In the genomic region with DNA sequence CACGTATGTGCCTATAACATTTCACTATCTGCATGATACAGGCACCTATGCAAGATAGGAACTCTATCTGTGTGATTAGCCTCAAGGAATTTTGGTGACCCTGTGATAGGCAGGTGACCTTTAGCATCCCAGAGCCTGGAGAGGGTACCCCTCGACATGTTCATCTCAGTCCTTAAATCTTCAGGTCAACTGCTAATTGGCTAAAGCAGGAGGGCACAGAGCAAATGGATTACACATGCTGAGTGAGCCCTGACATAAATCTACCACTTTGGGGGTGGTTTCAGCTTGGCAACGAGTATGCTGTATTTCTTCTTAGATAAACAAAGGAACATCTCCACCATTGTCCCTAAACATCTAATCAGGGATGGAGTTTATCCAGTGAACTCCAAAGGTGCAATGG, we compare ENCODE assay signal across 29 mouse cellular contexts.
DNase-seq lines count a peak whose midpoint lies in the region; ATAC-seq lines count a peak whose summit lies in the region.
"Had no signal": no experiment of that assay in that cellular context is flagged by ENCODE, and none has a peak within 500 bp of the region (broad histone marks: within the 10 kb centered on the region; RNA-seq: fewer than 3 reads in every experiment).

No protein-coding gene starts in this region.

- no peak overlapping the region for H3K9ac ChIP-seq in forebrain, embryonic 12.5 days
- no peak overlapping the region for H3K9ac ChIP-seq in forebrain, embryonic 13.5 days
- H3K9ac ChIP-seq in kidney, embryonic 16.5 days (replicated peaks; ENCODE audit: low read length): no peak overlapping the region
- no peak overlapping the region for H3K9ac ChIP-seq in midbrain, embryonic 13.5 days (replicated peaks)
- no peak overlapping the region for H3K9ac ChIP-seq in midbrain, embryonic 15.5 days
- H3K9ac ChIP-seq: embryonic facial prominence, embryonic 13.5 days; embryonic facial prominence, embryonic 15.5 days had no signal

- H3K36me3 ChIP-seq in forebrain, embryonic 12.5 days (replicated peaks): no peaks in the 10 kb centered on the region
- H3K36me3 ChIP-seq in forebrain, embryonic 13.5 days (ENCODE audit: poor library complexity, severe bottlenecking): no peaks in the 10 kb centered on the region
- H3K36me3 ChIP-seq in kidney, embryonic 16.5 days (ENCODE audit: insufficient read depth, low read length): no peaks in the 10 kb centered on the region
- no peaks in the 10 kb centered on the region for H3K36me3 ChIP-seq in midbrain, embryonic 13.5 days
- H3K36me3 ChIP-seq in midbrain, embryonic 10.5 days: no peaks in the 10 kb centered on the region
- no peaks in the 10 kb centered on the region for H3K36me3 ChIP-seq in midbrain, embryonic 15.5 days (replicated peaks)
- H3K36me3 ChIP-seq: embryonic facial prominence, embryonic 13.5 days; embryonic facial prominence, embryonic 15.5 days; forebrain, embryonic 10.5 days; G1E had no signal

- ATAC-seq in forebrain, embryonic 12.5 days (ENCODE audit: low FRiP score): no peak
- no peak for ATAC-seq in forebrain, embryonic 13.5 days
- no peak for ATAC-seq in kidney, embryonic 16.5 days (ENCODE audit: low FRiP score, low TSS enrichment)
- no peak for ATAC-seq in midbrain, embryonic 13.5 days
- no peak; the same call in 1 of the 2 replicates for ATAC-seq in midbrain, embryonic 15.5 days (replicated peaks)
- ATAC-seq: activated CD4-positive, CD25-positive, alpha-beta regulatory T cell, adult 4 months; CD4-positive, CD25-positive, alpha-beta regulatory T cell, adult 4 months; forebrain, embryonic 14.5 days; forebrain, embryonic 16.5 days; Patski had no signal

- 0 out of 2 replicates have a peak overlapping the region, but pooled peaks have one; percentile 8 for H3K27ac ChIP-seq in forebrain, embryonic 12.5 days
- no peak overlapping the region for H3K27ac ChIP-seq in forebrain, embryonic 13.5 days
- no peak overlapping the region for H3K27ac ChIP-seq in kidney, embryonic 16.5 days (ENCODE audit: low read length)
- peak overlapping the region; percentile 19; the same call in 1 of the 2 replicates for H3K27ac ChIP-seq in midbrain, embryonic 13.5 days
- no peak overlapping the region for H3K27ac ChIP-seq in midbrain, embryonic 10.5 days (replicated peaks)
- H3K27ac ChIP-seq in midbrain, embryonic 15.5 days: 0 out of 2 replicates have a peak overlapping the region, but pooled peaks have one; percentile 40
- H3K27ac ChIP-seq: embryonic facial prominence, embryonic 13.5 days; embryonic facial prominence, embryonic 15.5 days; forebrain, embryonic 10.5 days had no signal

- no peaks in the 10 kb centered on the region for H3K9me3 ChIP-seq in forebrain, embryonic 12.5 days
- no peaks in the 10 kb centered on the region for H3K9me3 ChIP-seq in forebrain, embryonic 13.5 days (replicated peaks)
- no peaks in the 10 kb centered on the region for H3K9me3 ChIP-seq in kidney, embryonic 16.5 days (ENCODE audit: low read length)
- H3K9me3 ChIP-seq in midbrain, embryonic 13.5 days: no peaks in the 10 kb centered on the region
- H3K9me3 ChIP-seq in midbrain, embryonic 10.5 days (replicated peaks): no peaks in the 10 kb centered on the region
- no peaks in the 10 kb centered on the region for H3K9me3 ChIP-seq in midbrain, embryonic 15.5 days
- H3K9me3 ChIP-seq: embryonic facial prominence, embryonic 13.5 days; embryonic facial prominence, embryonic 15.5 days; forebrain, embryonic 10.5 days; G1E had no signal

- H3K27me3 ChIP-seq in forebrain, embryonic 12.5 days: peaks cover 24% of the 10 kb centered on the region
- H3K27me3 ChIP-seq in forebrain, embryonic 13.5 days: peaks cover 13% of the 10 kb centered on the region
- no peaks in the 10 kb centered on the region for H3K27me3 ChIP-seq in kidney, embryonic 16.5 days (ENCODE audit: insufficient read depth, low read length)
- 0 out of 2 replicates have a peak, but pooled peaks cover 2% of the 10 kb centered on the region for H3K27me3 ChIP-seq in midbrain, embryonic 13.5 days
- H3K27me3 ChIP-seq in midbrain, embryonic 10.5 days (ENCODE audit: low read depth, poor library complexity, severe bottlenecking): peaks cover 20% of the 10 kb centered on the region
- no peaks in the 10 kb centered on the region for H3K27me3 ChIP-seq in midbrain, embryonic 15.5 days (replicated peaks)
- H3K27me3 ChIP-seq: CH12.LX; embryonic facial prominence, embryonic 13.5 days; embryonic facial prominence, embryonic 15.5 days had no signal

- no peak overlapping the region for H3K4me3 ChIP-seq in forebrain, embryonic 12.5 days (replicated peaks)
- no peak overlapping the region for H3K4me3 ChIP-seq in forebrain, embryonic 13.5 days
- H3K4me3 ChIP-seq in kidney, embryonic 16.5 days (ENCODE audit: low read length): no peak overlapping the region
- no peak overlapping the region for H3K4me3 ChIP-seq in midbrain, embryonic 13.5 days (replicated peaks)
- no peak overlapping the region for H3K4me3 ChIP-seq in midbrain, embryonic 10.5 days
- no peak overlapping the region for H3K4me3 ChIP-seq in midbrain, embryonic 15.5 days
- H3K4me3 ChIP-seq: embryonic facial prominence, embryonic 13.5 days; embryonic facial prominence, embryonic 15.5 days; erythroblast, embryonic 14.5 days; forebrain, embryonic 10.5 days had no signal

- 51% methylated on average over 3 of the region's 3 CpGs for WGBS in forebrain, embryonic 12.5 days
- WGBS in forebrain, embryonic 13.5 days: 60% methylated on average over 3 of the region's 3 CpGs
- 34% methylated on average over 3 of the region's 3 CpGs for whole genome bisulfite sequencing in kidney, embryonic 16.5 days
- WGBS in midbrain, embryonic 13.5 days: 55% methylated on average over 3 of the region's 3 CpGs
- WGBS in midbrain, embryonic 10.5 days: 55% methylated on average over 3 of the region's 3 CpGs
- WGBS in midbrain, embryonic 15.5 days: 61% methylated on average over 3 of the region's 3 CpGs

- no peak overlapping the region for H3K4me2 ChIP-seq in forebrain, embryonic 12.5 days
- H3K4me2 ChIP-seq in forebrain, embryonic 13.5 days: no peak overlapping the region
- H3K4me2 ChIP-seq in kidney, embryonic 16.5 days (replicated peaks; ENCODE audit: low read depth, low read length): 0 out of 2 replicates have a peak overlapping the region, but pooled peaks have one; percentile 5
- H3K4me2 ChIP-seq in midbrain, embryonic 13.5 days (replicated peaks): no peak overlapping the region
- no peak overlapping the region for H3K4me2 ChIP-seq in midbrain, embryonic 15.5 days
- H3K4me2 ChIP-seq: embryonic facial prominence, embryonic 13.5 days; embryonic facial prominence, embryonic 15.5 days had no signal

- H3K4me1 ChIP-seq in forebrain, embryonic 12.5 days: peaks cover 21% of the 10 kb centered on the region
- H3K4me1 ChIP-seq in forebrain, embryonic 13.5 days: peaks cover 22% of the 10 kb centered on the region
- peaks cover 45% of the 10 kb centered on the region for H3K4me1 ChIP-seq in kidney, embryonic 16.5 days (ENCODE audit: insufficient read depth, low read length)
- H3K4me1 ChIP-seq in midbrain, embryonic 13.5 days (replicated peaks): peaks cover 24% of the 10 kb centered on the region
- H3K4me1 ChIP-seq in midbrain, embryonic 10.5 days: peaks cover 43% of the 10 kb centered on the region
- H3K4me1 ChIP-seq in midbrain, embryonic 15.5 days: peaks cover 20% of the 10 kb centered on the region
- H3K4me1 ChIP-seq: embryonic facial prominence, embryonic 13.5 days; embryonic facial prominence, embryonic 15.5 days had no signal

- no peak for DNase-seq in kidney, postnatal 25 days
- DNase-seq in midbrain, embryonic 10.5 days (ENCODE audit: low spot score): no peak
- DNase-seq: adrenal gland, adult 8-10 months; adrenal gland, postnatal 14 days; adrenal gland, postnatal 36 days; B cell, adult 2 months; cerebellum, adult 11 months; cerebellum, adult 18-20 months; cerebellum, adult 8-10 months; cerebellum, adult 9-11 months; cerebellum, postnatal 14 days; cerebellum, postnatal 36 days; embryo, embryonic 11 days had no signal

Comparison
In these comparisons a context has a peak if more than half of its experiments do, and no peak if none do; other contexts are left out.
1. H3K27ac ChIP-seq: peak in forebrain, embryonic 12.5 days (single experiment), midbrain, embryonic 13.5 days (single experiment) and midbrain, embryonic 15.5 days (single experiment); none in forebrain, embryonic 13.5 days (single experiment), kidney, embryonic 16.5 days (single experiment) and midbrain, embryonic 10.5 days (single experiment).